Mouse (Mus musculus): ENCODE measurements at regions not wholly inside any gene's neighbourhood (a gene's known extent, or its start where the extent isn't known, plus 50 kb on each side); places are given as distances from the start of the nearest gene placed in this dataset.

- TF ChIP-seq USF1 (IDR thresholded peaks at IDR 0.05; ENCODE audit: low read depth, low read length) (no peak), CTCF (conservative IDR thresholded peaks at IDR 0.05 in 1 of 2, IDR thresholded peaks at IDR 0.05 in 1 of 2; ENCODE audit: low read depth in 2 of 2, low read length in 2 of 2) (no peak), BHLHE40 (IDR thresholded peaks at IDR 0.05; ENCODE audit: low read depth, low read length) (no peak), TCF12 (IDR thresholded peaks at IDR 0.05; ENCODE audit: low read depth, low read length) (no peak), GABPA (IDR thresholded peaks at IDR 0.05; ENCODE audit: insufficient replicate concordance, low read depth, low read length) (no peak), RAD21 (IDR thresholded peaks at IDR 0.05; ENCODE audit: low read depth, low read length) (no peak)
Observed at GRCm38 (mm10) chr2:79099601-79100000, 155.6 kb upstream of the Itga4 start.
